8 mouse cellular contexts compared by ENCODE assay signal in genomic region chr12:86212693-86213470, GRCm38 (mm10). TPM values are rescaled to one million over a fixed set of nuclear protein-coding genes. Genes with fewer than 3 reads are reported as not detected.
A peak's percentile ranks its signal among the peaks of the same experiment; 100 is the strongest.
DNase-seq lines count a peak whose midpoint lies in the region.

No protein-coding gene starts in this region.

- no peaks in the 10 kb centered on the region for H3K36me3 ChIP-seq in midbrain, embryonic 10.5 days

- H3K9me3 ChIP-seq in midbrain, embryonic 10.5 days (replicated peaks) = no peaks in the 10 kb centered on the region

- no peak overlapping the region for H3K27ac ChIP-seq in midbrain, embryonic 10.5 days (replicated peaks)

- H3K4me3 ChIP-seq in midbrain, embryonic 10.5 days = no peak overlapping the region

- DNase-seq in heart, adult 8-10 months (ENCODE audit: low spot score) = peak; percentile 24
- DNase-seq in heart, adult 11 months = no peak
- peak; percentile 24 to 26 for DNase-seq in B cell, adult 2 months
- peak; percentile 69 to 75 for DNase-seq in adrenal gland, postnatal 36 days
- peak; percentile 72 for DNase-seq in hindlimb bud, embryonic 11.5 days (ENCODE audit: extremely low spot score, low read depth, low spot score)
- DNase-seq in midbrain, embryonic 10.5 days (ENCODE audit: low spot score) = peak; percentile 69
- no peak for DNase-seq in left cerebral cortex, adult 18-20 months (ENCODE audit: low spot score in 2 of 2)
- DNase-seq in cerebellum, adult 18-20 months = no peak

- peaks cover 48% of the 10 kb centered on the region for H3K4me1 ChIP-seq in midbrain, embryonic 10.5 days

- WGBS in midbrain, embryonic 10.5 days = 41% methylated on average over 15 of the region's 15 CpGs

- H3K27me3 ChIP-seq in midbrain, embryonic 10.5 days (ENCODE audit: low read depth, poor library complexity, severe bottlenecking) = peaks cover 81% of the 10 kb centered on the region

RNA-seq across cellular contexts. Expression of gene Gpatch2l, which starts 28.8 kb away (rescaled TPM):
- total RNA-seq in heart, adult 8-10 months (2022) = 10 to 100 TPM; 11.7 to 13.0 (median 12.3) TPM
- 10 to 100 TPM; 20.4 to 22.5 TPM for total RNA-seq in adrenal gland, postnatal 36 days (2021)
- 18.2 and 20.1 TPM in 2 replicates for polyA plus RNA-seq in midbrain, embryonic 10.5 days (2016; fragmentation: Nextera tagmentation; extraction: Ambion mirVana)
- 10 to 100 TPM; 33.4 to 36.2 TPM for total RNA-seq in left cerebral cortex, adult 18-20 months (2021)

Comparison
In these comparisons a context has a peak if more than half of its experiments do, and no peak if none do; other contexts are left out.
1. DNase-seq: peak in heart, adult 8-10 months (single experiment), B cell, adult 2 months (2 of 2), adrenal gland, postnatal 36 days (2 of 2), hindlimb bud, embryonic 11.5 days (single experiment) and midbrain, embryonic 10.5 days (single experiment); none in heart, adult 11 months (single experiment), left cerebral cortex, adult 18-20 months (0 of 2) and cerebellum, adult 18-20 months (0 of 2).